Mouse (Mus musculus): ENCODE data around the gene Srd5a2.

The Srd5a2 gene

DNA sequence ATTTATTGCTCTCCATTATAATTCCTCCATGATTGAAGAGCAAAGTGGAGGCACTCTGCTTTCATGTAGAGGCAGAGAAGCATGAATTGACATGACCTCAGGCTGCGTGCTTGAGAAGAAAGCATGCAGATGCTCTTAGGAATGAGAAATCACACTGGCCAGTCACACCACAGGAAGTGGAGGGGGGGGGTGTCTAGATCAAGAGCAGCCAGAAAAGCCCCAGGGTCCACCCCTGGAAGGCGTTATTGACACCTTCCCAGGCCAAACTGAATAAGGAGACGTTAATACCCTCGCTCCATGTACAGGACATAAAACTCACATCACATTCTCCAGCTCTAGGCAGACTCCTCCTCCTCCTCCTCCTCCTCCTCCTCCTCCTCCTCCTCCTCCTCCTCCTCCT lies 63.2 kb downstream of the Srd5a2 start:
- no peak for DNase-seq

DNA sequence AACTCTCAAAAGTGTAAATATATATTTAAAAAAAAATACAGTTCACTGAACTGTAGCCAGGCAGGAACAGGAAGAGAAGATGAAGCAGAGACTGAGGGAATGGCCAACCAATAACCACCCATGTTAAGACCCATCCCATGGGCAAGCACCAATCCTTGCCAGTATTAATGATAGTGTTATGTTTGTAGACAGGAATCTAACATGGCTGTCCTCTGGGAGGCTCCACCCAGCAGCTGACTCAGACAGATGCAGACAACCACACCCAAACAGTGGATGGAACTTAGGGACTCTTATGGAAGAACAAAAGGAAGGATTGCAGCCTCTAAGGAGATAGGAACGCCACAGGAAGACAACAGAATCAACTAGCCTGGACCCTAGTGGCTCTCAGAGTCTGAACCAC lies 64.8 kb downstream of the Srd5a2 start:
- DNase-seq = no peak

DNA sequence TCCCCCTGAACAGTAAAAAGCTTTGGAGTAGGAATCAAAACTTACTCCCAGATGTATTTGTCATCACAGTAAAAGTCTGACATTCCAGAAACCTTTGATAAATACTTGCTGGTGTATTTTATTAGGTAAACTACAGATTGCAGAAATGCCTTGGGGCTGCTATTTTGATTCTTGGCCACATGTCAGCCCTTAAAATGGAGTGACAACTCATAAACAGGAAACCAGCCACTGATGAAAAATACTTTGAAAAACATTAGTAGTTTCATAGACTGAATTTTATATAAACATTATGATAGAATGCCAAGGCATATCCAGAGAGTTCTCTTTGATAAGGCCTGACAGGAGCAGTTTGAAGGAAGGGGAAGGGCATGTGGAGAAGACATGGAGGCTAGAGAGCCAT lies 71.7 kb downstream of the Srd5a2 start:
- no peak for DNase-seq

DNA sequence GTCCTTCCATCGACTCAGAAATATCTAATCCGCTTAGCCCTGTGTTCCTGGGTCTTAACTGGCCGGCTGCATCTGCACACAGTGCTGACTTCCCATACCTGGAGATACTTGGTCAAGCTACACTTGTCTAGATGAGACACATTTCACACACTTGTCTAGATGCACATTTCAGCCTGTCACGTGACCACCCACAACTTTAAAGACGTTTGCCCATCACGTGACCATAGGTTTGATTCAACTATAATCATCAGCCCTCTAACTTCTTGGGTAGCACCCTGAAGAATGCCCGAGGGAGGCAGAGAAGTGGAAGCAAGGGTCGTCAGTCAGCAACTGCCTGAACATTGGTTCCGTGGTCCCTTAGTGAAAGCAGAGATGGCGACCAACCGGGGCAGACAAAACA lies 75.1 kb downstream of the Srd5a2 start:
- no peak for DNase-seq

DNA sequence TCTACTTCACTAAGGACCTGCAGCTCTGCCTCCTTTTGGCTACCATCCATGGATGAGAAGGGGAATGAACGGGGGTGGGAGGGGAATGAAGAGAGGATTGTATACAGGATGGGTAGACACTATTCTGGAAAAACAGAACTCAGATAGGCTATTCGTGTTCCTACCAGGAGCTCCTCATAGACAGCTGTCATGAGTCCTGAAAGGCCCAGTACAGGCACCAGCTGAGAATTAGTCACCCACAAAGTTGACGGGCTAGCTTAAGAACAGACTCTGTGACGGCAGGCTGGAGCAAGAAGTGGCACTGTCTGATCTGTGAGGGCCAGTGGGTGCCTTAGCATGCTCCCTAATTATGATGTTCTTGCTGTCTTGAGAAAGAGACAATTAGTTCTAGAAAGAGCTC lies 76.4 kb downstream of the Srd5a2 start:
- DNase-seq = no peak

DNA sequence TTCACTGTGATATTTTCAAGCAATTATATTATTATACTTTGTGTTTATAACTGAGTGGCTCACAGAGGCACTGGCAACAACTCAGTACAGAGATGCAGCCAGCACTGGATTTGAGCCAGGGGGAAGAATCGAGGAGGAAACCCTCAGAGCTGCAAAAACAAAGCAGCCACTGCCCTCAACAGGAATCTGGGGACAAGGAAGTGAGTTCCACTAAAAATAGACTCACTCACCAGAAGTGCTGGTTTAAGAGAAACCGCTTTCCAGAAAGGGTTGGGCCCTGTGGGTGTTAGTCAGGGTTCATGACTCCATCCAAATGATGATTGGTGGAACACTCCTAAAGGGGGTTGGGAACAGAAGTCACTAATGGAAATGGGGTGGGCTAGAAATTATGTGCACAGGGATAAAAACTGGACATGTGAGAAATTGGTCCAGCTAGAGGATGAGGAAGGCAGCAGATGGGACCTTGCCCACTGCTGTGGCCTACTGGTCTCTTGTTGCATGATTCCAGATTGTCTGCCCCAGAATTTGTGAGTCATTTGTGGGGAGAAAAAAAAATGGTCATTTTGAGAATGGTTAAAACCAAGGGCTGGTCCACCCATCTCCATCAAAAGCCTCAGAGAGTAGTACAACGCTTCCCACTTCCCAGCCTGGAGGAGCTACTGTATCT lies 77.2 kb downstream of the Srd5a2 start:
- no peak for DNase-seq

Measured in cerebellum, adult 8-10 months (tissue).